Mouse (Mus musculus) left cerebral cortex, postnatal 25 days (tissue): ENCODE results near the gene Gm29666. TPM values are rescaled to one million over a fixed set of nuclear protein-coding genes. Genes with fewer than 3 reads are reported as not detected.
"Not testable (repeated sequence)": the region's sequence is repeated elsewhere in the genome, so short reads cannot be mapped to it uniquely, and the experiment has no call there.

Experiments
- DNase-seq, 2 experiments: peaks; one replicate each; pipeline ENCODE4 v3.0.0; 2022; ENCODE audit warnings: low spot score in 2 of 2, mixed read lengths in 1 of 2
- intact Hi-C: fragments of 180-260 bp; cut with DNase I; formaldehyde crosslinking; loops from one replicate; pipeline ENCODE4 v1.15.1; 2025
- microRNA-seq, 2 experiments: library from miRNA; unstranded; fragments of <30 nt; microRNA quantifications; one replicate each; pipeline ENCODE4 v1.2.0; 2022
- total RNA-seq, 2 experiments: library from RNA; stranded (reverse); gene quantifications; 2 replicates each; pipeline ENCODE4 v1.2.3; 2021

Gm29666 gene
- total RNA-seq, 2 experiments from 2014 or later = 1.1 to 1.2 TPM

DNA sequence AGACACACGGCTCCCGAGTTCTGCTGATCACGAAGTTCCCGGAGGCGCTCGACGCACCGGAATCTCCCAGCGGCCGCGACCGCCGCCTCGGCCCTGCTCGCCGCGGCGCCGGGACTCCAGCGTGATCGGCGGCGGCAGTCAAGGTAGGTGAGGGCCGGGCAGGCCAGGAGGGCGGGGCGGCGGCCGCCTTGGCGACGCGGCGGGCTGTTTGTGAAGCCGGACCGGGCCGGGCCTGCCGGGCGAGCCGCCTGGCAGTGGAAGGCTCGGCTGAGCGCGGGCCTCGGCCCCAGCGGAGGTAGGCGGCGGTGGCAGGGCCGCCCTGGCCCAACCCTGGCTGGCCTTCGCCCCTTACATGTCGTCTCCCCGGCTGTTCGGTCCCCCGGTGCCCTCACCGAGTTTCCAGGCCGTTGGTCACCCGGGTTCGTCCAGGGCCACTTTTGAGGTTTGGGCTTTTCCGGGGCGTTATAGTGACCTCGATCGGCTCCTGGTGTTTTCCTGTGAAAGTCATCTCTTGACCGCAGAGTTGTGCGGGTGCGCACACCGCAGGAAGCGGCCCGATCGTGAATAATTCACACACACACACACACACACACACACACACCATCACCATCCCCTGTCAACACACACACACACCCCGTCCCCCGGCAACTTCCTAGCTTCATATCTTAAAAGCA is 3.8 kb upstream of the Gm29666 start:
- no peak for DNase-seq
- intact Hi-C loops = loop anchor here (1.0 to 5.0 kb wide), 2 partner anchors 51 to 67 kb away; partner anchors contain the start of gene Phf21b

DNA sequence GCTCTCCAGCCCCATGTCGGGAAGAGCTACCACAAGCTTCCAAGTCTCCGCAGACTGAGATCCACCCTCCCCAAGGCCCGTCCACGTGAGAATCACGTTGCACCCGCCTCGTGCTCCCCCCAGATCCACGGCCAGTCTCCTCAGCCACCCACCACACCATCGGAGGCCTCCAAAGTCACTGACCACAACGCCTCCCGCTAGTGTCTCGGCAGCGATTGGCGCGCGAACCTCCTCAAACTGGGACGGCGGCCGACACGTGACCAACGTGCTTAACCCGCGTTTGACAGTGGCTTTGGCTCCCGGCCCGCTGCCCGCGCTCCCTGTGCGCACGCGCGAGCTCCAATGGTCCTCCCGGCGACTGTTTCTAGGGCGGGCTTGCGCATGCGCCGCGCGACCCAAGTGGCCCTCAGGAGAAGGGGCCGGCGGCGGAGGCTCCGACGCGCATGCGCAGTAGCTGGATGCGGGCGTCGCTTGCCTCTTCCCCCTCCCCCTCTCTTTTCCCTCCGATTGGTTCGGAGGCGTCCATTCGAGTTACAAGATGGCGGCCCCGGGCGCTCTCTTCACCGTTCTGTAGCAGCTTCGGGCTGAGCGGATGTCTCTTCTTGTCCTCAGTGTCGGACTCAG is 3.2 kb upstream of the Gm29666 start, which contains the start of gene Nup50:
Gene Nup50, plus strand, starts transcription at position 528 of the 624 bp plus-strand sequence.
- intact Hi-C loops = loop anchor here (1.0 to 5.0 kb wide), 2 partner anchors 51 to 67 kb away; partner anchors contain the start of gene Phf21b
- DNase-seq = peak; percentile 100

DNA sequence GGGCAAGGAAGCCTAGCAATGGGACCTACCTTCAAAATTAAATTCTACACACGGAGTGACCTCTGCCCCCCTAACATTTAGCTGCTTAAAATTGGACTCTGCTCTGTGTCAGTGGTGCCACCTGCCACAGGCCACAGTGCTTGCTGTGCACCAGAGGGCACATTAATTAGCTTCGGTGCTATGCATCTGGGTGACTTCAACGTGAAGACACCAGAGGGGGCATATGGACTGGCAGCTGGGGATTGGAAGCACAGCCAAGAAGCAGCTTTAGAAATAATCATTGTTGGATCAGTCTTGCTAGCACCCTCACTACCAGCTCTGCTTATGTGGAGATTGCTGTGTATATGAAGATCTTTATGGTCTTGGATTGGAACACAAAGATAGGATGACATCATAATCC is 6.6 kb downstream of the Gm29666 start:
- no peak for DNase-seq
- intact Hi-C loops = no loop called here

DNA sequence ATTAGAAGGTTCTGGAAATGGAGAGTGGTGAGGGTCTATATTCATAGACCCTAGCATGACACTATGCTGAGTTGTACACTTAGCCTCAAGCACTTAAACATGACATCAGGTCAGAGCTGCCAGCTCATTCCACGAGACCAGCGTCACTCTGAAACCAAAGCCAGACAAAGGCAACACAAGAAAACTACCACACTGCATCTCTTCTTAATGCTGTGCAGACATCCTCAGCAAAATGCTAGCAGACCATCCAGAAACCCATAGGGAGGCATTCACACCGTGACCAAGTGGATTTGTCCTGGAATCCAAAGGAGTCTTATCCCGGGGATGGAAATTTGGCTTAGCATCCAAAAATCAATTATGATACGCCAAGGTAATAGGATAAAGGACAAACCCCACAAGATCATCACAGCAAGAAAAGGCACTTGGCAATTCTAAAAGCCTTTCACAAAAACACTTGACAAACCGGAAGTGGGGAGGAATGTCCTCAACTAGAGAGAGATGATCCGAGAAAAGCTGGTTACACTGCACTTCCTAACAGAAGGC is 15.9 kb downstream of the Gm29666 start:
- intact Hi-C loops = no loop called here
- no peak for DNase-seq

DNA sequence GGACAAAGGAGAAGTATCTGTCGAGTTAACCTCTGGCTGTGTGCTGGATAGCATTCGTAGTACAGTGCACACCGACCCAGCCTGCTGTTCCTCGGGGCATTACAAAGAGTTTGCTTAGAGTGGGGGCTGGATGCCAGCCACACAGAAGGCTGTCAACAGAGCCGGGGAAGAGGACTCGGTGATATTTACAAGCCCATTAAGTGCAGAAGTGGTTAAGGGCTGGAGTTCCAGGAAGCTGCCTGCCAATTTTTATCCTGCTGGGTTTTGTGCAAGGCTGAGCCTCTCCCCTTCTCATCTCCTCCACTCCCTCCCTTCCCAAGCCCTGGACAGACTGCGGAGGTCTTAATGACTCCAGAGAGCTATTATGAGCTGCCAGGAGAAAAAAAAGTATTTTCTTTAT is 21.8 kb downstream of the Gm29666 start:
- intact Hi-C loops = loop anchor here (10.0 kb wide), 1 partner anchor 223 kb away; no protein-coding TSS in a partner anchor
- no peak for DNase-seq

DNA sequence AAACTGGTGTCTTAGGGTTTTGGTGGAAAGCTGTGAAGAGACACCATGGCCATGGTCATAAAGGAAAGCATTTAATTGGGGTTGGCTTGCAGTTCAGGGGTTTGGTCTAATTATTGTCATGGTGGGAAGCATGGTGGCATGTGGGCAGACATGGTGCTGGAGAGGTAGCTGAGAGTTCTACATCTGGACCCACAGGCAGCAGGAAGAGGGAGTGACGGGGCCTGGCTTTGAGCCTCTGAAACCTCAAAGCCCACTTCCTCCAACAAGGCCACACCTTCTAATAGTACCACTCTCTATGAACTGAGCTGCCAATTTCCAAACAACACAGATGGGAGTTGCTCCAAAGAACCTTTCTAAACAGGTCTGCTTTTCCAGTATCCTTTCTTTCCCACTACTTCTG is 23.2 kb downstream of the Gm29666 start:
- intact Hi-C loops = loop anchor here (10.0 kb wide), 1 partner anchor 222 kb away; no protein-coding TSS in a partner anchor
- DNase-seq = no peak

DNA sequence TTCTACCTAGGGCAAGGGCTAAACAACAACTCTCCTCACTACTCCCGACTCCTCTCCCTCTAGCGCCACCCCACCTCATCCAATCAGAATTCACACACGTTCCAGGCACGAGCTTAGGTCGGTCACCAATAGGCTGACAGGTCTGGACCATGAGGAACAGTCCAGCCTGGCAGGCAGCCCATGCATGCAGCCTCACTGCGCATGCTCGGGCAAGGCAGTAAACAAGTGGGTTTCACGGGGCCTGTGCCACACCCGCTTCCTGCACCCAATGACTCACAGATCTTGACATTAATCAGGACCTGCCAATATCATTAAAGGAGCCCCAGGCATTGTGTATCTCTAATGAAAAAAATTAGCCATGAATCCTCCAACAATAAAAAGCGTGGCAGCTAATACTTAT is 23.6 kb downstream of the Gm29666 start:
- intact Hi-C loops = loop anchor here (10.0 kb wide), 1 partner anchor 221 kb away; no protein-coding TSS in a partner anchor
- not testable (repeated sequence) for DNase-seq

DNA sequence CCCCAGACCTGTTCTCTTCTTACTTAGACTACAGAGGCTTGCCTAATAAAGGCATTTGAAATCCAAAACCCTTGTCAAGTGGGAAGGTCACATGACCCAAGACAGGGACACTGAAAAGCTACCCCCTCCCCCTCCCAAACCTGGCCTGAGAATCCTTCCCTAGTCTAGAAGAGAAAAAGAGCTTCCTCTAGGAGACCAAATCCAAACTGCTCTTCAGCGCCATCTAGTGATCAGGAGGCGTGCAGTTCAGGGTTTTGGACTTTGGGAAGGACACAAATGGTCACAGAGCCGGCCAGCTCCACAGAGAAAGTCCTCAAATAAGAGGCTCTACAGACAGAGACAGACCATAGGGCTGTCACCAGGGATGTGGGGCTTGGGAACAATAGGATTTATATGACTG is 28.2 kb downstream of the Gm29666 start:
- DNase-seq = peak; percentile 78
- intact Hi-C loops = loop anchor here (2.0 to 10.0 kb wide), 3 partner anchors 89 to 217 kb away; no protein-coding TSS in a partner anchor

DNA sequence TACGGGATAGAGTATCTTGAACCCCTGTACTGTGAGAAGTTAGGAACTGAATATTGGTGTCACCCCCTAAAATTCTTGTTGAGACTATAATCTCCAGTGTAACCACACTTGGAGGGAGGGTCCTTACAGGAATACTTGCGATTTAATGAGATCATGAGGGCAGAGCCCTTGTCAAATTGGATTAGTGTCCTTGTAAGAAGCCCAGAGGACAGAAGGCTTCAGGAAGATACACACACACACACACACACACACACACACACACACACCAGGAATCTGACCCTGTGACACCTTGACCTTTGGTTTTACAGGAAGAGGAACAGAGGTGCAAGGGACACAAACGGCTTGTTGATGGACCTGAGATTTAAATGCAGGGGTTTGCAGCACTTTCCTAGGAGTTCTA is 28.6 kb downstream of the Gm29666 start:
- intact Hi-C loops = loop anchor here (5.0 to 10.0 kb wide), 2 partner anchors 134 to 216 kb away; no protein-coding TSS in a partner anchor
- no peak for DNase-seq

DNA sequence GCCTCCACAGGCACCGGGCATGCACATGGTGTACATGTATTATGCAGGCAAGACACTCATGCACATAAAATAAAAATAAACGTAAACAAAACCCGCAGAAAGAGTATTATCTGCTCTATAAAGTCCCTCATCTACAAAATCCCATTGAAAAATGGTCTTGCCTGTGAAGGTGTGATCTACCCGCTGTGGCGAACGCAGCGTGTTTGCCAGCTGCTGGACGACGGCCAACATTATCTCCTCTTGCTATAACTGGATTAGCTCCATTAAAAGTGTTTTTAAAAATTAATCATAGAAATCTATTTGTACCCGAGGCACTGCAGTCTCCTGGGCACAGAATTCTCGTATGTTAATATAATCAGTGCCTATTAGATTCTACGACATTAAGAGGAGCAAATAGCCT is 31.8 kb downstream of the Gm29666 start:
- intact Hi-C loops = no loop called here
- DNase-seq = no peak

DNA sequence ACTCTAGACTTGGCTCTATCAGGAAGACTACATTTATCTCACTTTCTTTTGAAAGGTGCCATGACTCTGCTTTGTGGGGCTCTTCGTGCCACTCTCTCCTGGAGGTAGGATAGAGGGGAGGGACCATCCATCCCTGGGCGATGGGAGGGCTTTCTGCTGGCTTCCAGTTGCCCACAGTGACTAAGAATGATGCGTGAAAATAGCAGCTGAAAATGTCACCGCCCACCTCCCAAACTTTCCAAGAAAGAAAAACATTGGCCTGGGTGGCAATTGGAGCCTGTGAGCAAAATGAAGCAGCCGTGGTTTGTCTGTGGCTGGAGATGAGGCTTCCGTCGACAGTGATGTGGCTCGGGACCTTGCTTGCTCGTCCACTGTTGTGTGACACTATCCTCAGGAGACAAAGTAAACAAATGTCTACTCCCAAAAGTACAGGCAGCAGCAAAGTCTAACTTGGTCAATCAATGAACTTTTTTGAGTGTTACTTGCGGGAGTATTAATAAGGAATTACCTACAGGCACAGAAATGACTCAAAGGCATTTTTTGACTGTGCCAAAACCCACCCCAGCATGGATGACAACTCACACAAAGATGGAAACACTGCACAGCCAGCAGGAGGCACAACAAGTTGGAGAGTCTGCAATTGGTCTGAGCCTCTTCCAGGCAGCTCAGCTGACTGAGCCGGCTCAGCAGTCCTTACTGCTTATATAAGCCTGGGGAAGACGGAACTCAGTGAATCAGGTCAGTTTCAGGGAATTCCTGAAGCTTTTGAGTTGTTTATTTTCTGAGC is 42.6 kb downstream of the Gm29666 start:
- intact Hi-C loops = no loop called here
- peak; percentile 50 to 95 for DNase-seq

DNA sequence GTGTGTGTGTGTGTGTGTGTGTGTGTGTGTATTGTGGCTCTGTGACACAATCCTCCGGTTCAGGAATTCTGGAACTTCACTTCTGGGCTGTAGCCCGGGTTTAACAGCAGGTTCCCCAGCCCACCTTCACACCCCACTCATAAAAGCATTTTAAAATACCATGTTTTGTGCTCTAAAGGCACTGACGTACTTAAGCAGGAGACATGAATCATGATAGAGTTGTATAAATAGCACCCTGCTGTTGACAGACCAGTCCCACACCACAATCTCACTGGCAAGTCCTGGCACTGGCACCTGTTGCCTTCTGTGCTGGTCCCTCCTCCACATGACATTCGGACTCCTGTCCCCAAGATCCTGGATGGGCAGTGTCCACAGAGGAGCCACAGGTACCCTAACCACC is 46.0 kb downstream of the Gm29666 start:
- intact Hi-C loops = loop anchor here (2.0 to 5.0 kb wide), 3 partner anchors 17 to 123 kb away; partner anchors contain the start of genes Gm29666, Nup50 and Phf21b
- DNase-seq = peak; percentile 36 to 93

DNA sequence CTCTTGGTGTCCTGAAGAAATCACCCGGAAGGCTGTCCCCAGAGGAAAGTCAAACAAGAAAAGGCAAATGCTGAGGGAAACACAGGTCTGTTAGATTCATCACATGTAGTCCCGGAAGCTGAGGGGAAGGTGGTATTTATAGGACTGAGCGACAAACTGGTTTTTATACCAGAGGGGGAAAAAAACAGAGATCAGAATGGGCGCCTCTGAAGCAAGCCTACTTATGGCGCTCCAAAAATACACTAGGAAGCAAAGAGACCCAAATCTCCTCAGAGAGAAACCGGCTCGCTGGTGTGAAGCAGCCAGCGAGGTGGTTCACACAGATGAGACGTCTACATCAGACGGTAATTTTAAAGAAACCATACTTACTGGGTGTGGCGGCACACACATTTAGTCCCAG is 46.8 kb downstream of the Gm29666 start:
- intact Hi-C loops = loop anchor here (2.0 to 5.0 kb wide), 3 partner anchors 16 to 124 kb away; partner anchors contain the start of genes Gm29666, Nup50 and Phf21b
- peak; percentile 28 to 87 for DNase-seq

DNA sequence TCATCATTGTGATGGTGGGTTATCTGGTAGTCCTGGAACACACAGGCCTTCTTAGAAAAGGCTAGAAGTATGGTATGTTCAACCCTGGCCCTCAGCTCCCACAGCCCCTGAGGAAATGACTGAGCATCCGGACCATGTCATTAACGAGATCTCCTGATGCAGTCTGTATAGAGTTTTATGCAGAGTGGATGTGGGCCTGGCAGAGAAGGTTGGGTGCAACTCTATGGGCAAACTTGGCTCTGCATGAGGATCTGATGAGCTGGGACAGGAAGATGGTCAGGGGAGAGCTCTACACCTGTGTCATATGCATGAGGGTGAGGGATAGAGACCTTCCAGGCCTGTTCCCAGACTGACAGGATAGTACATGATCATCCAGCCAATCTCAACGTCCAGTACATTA is 48.0 kb downstream of the Gm29666 start:
- intact Hi-C loops = loop anchor here (2.0 to 5.0 kb wide), 3 partner anchors 15 to 125 kb away; partner anchors contain the start of genes Gm29666, Nup50 and Phf21b
- no peak for DNase-seq

DNA sequence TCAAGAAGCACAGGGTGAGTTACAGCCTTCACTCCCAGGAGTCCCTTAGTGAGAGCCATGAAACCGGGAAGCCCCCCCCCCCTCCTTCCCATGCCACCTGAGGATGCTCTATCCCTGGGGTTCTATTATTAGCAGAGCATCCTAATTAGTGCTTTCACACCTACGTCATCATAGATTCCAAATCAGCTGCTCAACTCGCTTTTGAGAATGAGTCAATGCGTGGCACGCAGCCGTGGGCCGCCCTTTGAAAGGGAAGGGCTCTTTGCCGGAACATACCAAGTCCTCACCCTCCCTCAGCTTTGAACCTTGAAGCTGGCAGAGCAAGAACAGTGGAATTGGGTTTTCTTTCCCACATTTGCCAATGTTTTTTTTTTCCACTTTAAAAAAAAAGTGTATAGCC is 57.9 kb downstream of the Gm29666 start:
- intact Hi-C loops = no loop called here
- peak; percentile 19 to 73 for DNase-seq

Small RNA genes lying within 50 kb of the gene (microRNA-seq; reads per million reads assigned to microRNA genes)
- gene Mir1249 = 982 to 1,336 reads per million in 2 experiments

Other genes starting within 250 kb of the Gm29666 start
- under 1 TPM in 1 of 2 experiments, not detected in 1; 0.23 TPM for gene Arhgap8, start 200.0 kb downstream of the Gm29666 start, total RNA-seq
- gene Phf21b, start 64.0 kb downstream of the Gm29666 start, total RNA-seq = 10 to 100 TPM; 14.2 to 16.9 TPM
- 10 to 100 TPM; 32.5 to 34.5 TPM for gene Nup50, start 3.4 kb upstream of the Gm29666 start, total RNA-seq
- gene 5031439G07Rik, start 68.5 kb upstream of the Gm29666 start, total RNA-seq = 10 to 100 TPM; 77.7 to 82.7 TPM
- not detected for gene Upk3a, start 97.1 kb upstream of the Gm29666 start, total RNA-seq
- gene Fam118a, start 108.9 kb upstream of the Gm29666 start, total RNA-seq = 10 to 100 TPM; 22.7 to 23.5 TPM
- gene Smc1b, start 211.9 kb upstream of the Gm29666 start, total RNA-seq = not detected
- gene Ribc2, start 212.0 kb upstream of the Gm29666 start, total RNA-seq = not detected